Mouse (Mus musculus) CH12.LX (cell line): ENCODE data around the gene Phb2.

ENCODE experiments used
- CTCF ChIP-seq, 2 experiments: IDR thresholded peaks in 1 of 2; conservative IDR thresholded peaks in 1 of 2; 2 replicates each; pipeline ENCODE4 v1.5.1; 2011 to 2012; ENCODE audit warnings: low read depth in 2 of 2, low read length in 2 of 2, improper control_type of control experiment in 1 of 2, inconsistent platforms in 1 of 2, mild to moderate bottlenecking in 1 of 2, moderate library complexity in 1 of 2
- EP300 ChIP-seq: IDR thresholded peaks from 2 replicates; pipeline ENCODE4 v1.6.1; 2011; ENCODE audit warnings: low read length, improper control_type of control experiment
- JUN ChIP-seq: IDR thresholded peaks from 2 replicates; pipeline ENCODE4 v1.6.1; 2011; ENCODE audit warnings: low read depth, mild to moderate bottlenecking, low read length, improper control_type of control experiment, moderate library complexity; ENCODE audit not compliant: insufficient read depth
- POLR2AphosphoS2 ChIP-seq: IDR thresholded peaks from 2 replicates; pipeline ENCODE4 v1.6.1; 2011; ENCODE audit warnings: low read depth, low read length, improper control_type of control experiment
- USF1 ChIP-seq: IDR thresholded peaks from 2 replicates; pipeline ENCODE4 v1.6.1; 2014; ENCODE audit warnings: low read depth, mild to moderate bottlenecking, inconsistent platforms, low read length, improper control_type of control experiment

GRCm38 (mm10) chr6:124753861-124754260, 41.7 kb downstream of the Phb2 start:
- no peak for TF ChIP-seq POLR2AphosphoS2
- no peak for TF ChIP-seq JUN
- no peak for TF ChIP-seq USF1
- no peak for TF ChIP-seq CTCF (conservative IDR thresholded peaks at IDR 0.05 in 1 of 2, IDR thresholded peaks at IDR 0.05 in 1 of 2; ENCODE audit: low read depth in 2 of 2, low read length in 2 of 2)
- TF ChIP-seq EP300: no peak
